Mouse (Mus musculus) small intestine, adult 2 months (tissue): ENCODE results near the gene Tctn3. TPM values are rescaled to one million over a fixed set of nuclear protein-coding genes. Genes with fewer than 3 reads are reported as not detected.

Source experiments
- H3K27ac ChIP-seq: fragments of 200-500 bp; 2 replicates; pipeline ENCODE4 v1.5.1; 2012; ENCODE audit warnings: low read depth, low read length, control low read depth, inconsistent platforms; ENCODE audit not compliant: insufficient read depth
- H3K27me3 ChIP-seq: fragments of 200-500 bp; 2 replicates; pipeline ENCODE4 v1.6.1; 2012; ENCODE audit warnings: mild to moderate bottlenecking, moderate library complexity, low read length, inconsistent platforms; ENCODE audit not compliant: control insufficient read depth, insufficient read depth
- H3K36me3 ChIP-seq: fragments of 200-500 bp; 2 replicates; pipeline ENCODE4 v1.6.1; 2012; ENCODE audit warnings: mild to moderate bottlenecking, low read length, control low read depth, inconsistent platforms; ENCODE audit not compliant: control insufficient read depth, insufficient read depth
- H3K4me1 ChIP-seq: fragments of 200-500 bp; 2 replicates; pipeline ENCODE4 v1.6.1; 2012; ENCODE audit warnings: low read length, inconsistent platforms, mixed read lengths; ENCODE audit not compliant: control insufficient read depth, insufficient read depth, insufficient read length
- H3K4me3 ChIP-seq: fragments of 200-500 bp; 2 replicates; pipeline ENCODE4 v1.5.1; 2012; ENCODE audit warnings: low read depth, mild to moderate bottlenecking, control low read depth, inconsistent platforms, low read length, moderate library complexity
- CTCF ChIP-seq: fragments of 200-500 bp; IDR thresholded peaks from 2 replicates; pipeline ENCODE4 v1.5.1; 2012; ENCODE audit warnings: low read depth, mild to moderate bottlenecking, control low read depth, inconsistent platforms, low read length, moderate library complexity, mixed read lengths; ENCODE audit not compliant: insufficient replicate concordance, insufficient read length; ENCODE audit errors: extremely low read depth
- POLR2A ChIP-seq: fragments of 200-500 bp; IDR thresholded peaks from 2 replicates; pipeline ENCODE4 v1.6.1; 2012; ENCODE audit warnings: low read depth, mild to moderate bottlenecking, control low read depth, inconsistent platforms, low read length, moderate library complexity
- WGBS: fragments of 180-500 bp; shearing (Covaris S2); methylation state at CpG from one replicate; pipeline ENCODE4 v1.1.7; 2018; 5-methylcytosine and 5-hydroxymethylcytosine counted together
- polyA plus RNA-seq: library from polyadenylated mRNA; depleted of rRNA; stranded (reverse); fragments of >200 nt; gene quantifications from 2 replicates; pipeline ENCODE4 v1.2.3, GENCODE M21; 2012; rRNA removed

The Tctn3 gene
- polyA plus RNA-seq, 1 experiment = 4.0 TPM

DNA sequence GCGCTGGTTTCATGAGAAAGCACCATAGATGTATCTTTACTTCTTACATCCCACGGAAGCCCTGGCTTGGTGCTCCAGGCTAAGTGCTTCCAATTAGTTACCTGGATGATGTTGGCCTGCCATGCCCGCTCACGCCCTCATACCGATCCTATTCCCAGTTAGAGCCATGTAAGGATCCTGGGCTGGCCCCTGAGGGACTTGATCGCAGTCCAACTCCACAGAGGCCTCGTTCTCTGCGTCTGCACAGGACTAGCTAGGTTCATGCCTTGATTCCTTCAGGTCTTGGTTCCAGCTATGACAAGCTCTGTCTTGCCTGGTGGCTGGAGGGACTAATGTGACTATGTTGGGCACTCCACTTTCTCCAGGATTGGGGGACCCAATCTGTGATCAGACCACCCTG, 56.9 kb downstream of the Tctn3 start:
- peaks cover 66% of the 10 kb centered on the region for H3K36me3 ChIP-seq
- no peak for TF ChIP-seq POLR2A
- H3K4me1 ChIP-seq = no peaks in the 10 kb centered on the region
- no peaks in the 10 kb centered on the region for H3K27me3 ChIP-seq
- no peak overlapping the region for H3K27ac ChIP-seq
- H3K4me3 ChIP-seq = no peak overlapping the region
- WGBS = 91% methylated on average over 8 of the region's 8 CpGs

DNA sequence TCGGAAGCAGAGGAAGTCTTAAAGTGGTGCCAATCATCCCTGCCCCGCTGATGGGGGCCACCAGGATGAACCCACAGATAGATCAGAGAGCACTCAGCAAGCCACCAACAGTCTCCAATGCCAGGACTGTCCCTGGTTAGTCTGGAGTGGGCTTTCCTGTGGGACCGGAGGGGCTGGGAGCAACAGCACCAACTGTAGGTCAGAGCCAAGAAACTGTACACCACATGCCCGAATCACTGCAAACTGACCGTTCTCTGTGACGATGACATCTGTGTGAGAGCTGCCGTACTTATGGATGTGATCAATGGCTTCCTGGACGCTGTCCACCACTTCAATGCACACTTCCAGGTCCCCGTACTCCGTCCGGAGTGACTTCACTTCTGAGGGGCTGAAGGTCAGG, 57.7 kb downstream of the Tctn3 start:
- Histone ChIP-seq H3K36me3 (peaks cover 68% of the 10 kb centered on the region), H3K27me3 (no peaks in the 10 kb centered on the region), H3K27ac (no peak overlapping the region), H3K4me1 (no peaks in the 10 kb centered on the region), H3K4me3 (no peak overlapping the region)
- TF ChIP-seq POLR2A = no peak
- TF ChIP-seq CTCF = no peak
- 81% methylated on average over 11 of the region's 11 CpGs for WGBS

GRCm38 (mm10) chr19:40553849-40554248, 58.2 kb downstream of the Tctn3 start:
- H3K27me3 ChIP-seq = no peaks in the 10 kb centered on the region
- 0 out of 2 replicates have a peak overlapping the region, but pooled peaks have one; percentile 5 for H3K27ac ChIP-seq
- 85% methylated on average over 6 of the region's 6 CpGs for WGBS
- no peak overlapping the region for H3K4me3 ChIP-seq
- no peaks in the 10 kb centered on the region for H3K4me1 ChIP-seq
- TF ChIP-seq POLR2A (no peak), CTCF (no peak)
- peaks cover 68% of the 10 kb centered on the region for H3K36me3 ChIP-seq

DNA sequence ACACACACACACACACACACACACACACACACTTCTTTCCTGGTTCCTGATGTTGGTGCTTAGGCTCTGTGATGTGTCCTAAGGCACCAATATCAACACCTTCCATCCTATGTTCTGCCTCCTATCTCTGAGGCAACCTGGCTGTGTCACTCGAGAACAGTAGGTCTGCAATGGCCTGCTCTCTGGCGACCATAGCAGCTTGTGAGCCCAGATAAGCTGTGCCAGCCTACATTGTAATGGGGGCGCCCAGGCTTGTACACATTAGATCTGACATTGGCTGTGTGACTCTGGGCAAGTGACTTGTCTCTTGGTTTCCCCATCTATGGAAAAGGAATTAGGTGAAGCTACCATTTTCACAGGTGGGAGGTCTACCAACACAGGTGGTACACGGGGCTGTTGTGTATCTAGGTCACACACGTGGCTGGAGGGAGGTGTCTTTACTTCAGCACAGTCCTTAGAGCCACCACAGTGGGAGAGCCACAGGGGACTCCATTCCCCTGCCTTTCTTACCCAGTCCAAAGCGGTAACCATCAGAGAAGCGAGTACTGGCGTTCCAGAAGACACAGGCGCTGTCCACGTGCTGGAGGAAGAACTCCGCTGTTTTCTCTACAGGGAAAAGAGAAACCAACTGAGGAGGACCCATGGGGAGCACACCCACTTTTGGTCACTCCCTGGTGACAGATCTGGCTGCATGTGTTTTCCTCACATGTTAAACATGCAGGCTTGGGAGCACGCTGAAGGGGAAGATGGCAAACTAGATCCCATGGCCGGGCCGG, 58.8 kb downstream of the Tctn3 start:
- H3K4me3 ChIP-seq = no peak overlapping the region
- TF ChIP-seq POLR2A = no peak
- TF ChIP-seq CTCF = no peak
- H3K27me3 ChIP-seq = no peaks in the 10 kb centered on the region
- WGBS = 83% methylated on average over 14 of the region's 14 CpGs
- H3K36me3 ChIP-seq = peaks cover 65% of the 10 kb centered on the region
- H3K4me1 ChIP-seq = no peaks in the 10 kb centered on the region
- 0 out of 2 replicates have a peak overlapping the region, but pooled peaks have one; percentile 5 for H3K27ac ChIP-seq

- Histone ChIP-seq H3K36me3 (peaks cover 40% of the 10 kb centered on the region), H3K27ac (no peak overlapping the region), H3K27me3 (no peaks in the 10 kb centered on the region), H3K4me3 (no peak overlapping the region), H3K4me1 (no peaks in the 10 kb centered on the region)
- TF ChIP-seq CTCF (no peak), POLR2A (no peak)
- WGBS = 67% methylated on average over 6 of the region's 6 CpGs
Measured at GRCm38 (mm10) chr19:40549516-40550135, 62.4 kb downstream of the Tctn3 start.

GRCm38 (mm10) chr19:40548796-40549515, 63.1 kb downstream of the Tctn3 start:
- no peaks in the 10 kb centered on the region for H3K27me3 ChIP-seq
- WGBS = 33% methylated on average over 5 of the region's 5 CpGs
- H3K36me3 ChIP-seq = peaks cover 33% of the 10 kb centered on the region
- H3K27ac ChIP-seq = no peak overlapping the region
- H3K4me3 ChIP-seq = no peak overlapping the region
- no peak for TF ChIP-seq CTCF
- TF ChIP-seq POLR2A = no peak
- no peaks in the 10 kb centered on the region for H3K4me1 ChIP-seq

DNA sequence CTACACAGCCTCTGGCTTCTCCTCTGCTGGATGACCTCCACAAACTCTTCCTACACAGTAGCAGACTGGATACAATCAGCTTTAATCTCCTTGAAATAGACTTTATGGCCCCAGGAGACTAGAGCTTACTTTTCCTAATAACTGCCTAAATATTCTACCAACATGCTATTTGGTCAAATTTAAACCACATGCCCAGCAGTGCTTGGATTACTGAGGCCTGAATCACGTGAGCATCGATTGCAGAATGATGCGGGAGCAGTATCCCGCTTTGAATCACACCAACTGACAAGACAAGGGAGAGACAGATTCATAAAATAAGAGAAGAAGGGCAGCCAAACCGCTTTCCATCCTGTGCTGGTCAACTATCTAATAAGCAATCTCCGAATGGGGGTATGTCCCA, 63.6 kb downstream of the Tctn3 start:
- Histone ChIP-seq H3K27me3 (no peaks in the 10 kb centered on the region), H3K27ac (no peak overlapping the region), H3K36me3 (peaks cover 28% of the 10 kb centered on the region), H3K4me3 (no peak overlapping the region), H3K4me1 (no peaks in the 10 kb centered on the region)
- TF ChIP-seq POLR2A (no peak), CTCF (no peak)
- WGBS = 89% methylated on average over 6 of the region's 6 CpGs

Other genes starting within 250 kb of the Tctn3 start
- gene Sorbs1, start 98.5 kb downstream of the Tctn3 start, polyA plus RNA-seq = 8.8 and 13.2 TPM in 2 replicates
- 34.4 and 87.3 TPM in 2 replicates for gene Aldh18a1, start 23.8 kb downstream of the Tctn3 start, polyA plus RNA-seq
- gene Entpd1, start 133 bp upstream of the Tctn3 start, polyA plus RNA-seq = 3.1 and 4.6 TPM in 2 replicates
- gene Cc2d2b, start 136.5 kb upstream of the Tctn3 start, polyA plus RNA-seq = not detected in 2 replicates
- 2.4 and 5.9 TPM in 2 replicates for gene Ccnj, start 219.0 kb upstream of the Tctn3 start, polyA plus RNA-seq